Mouse (Mus musculus) ES-Bruce4 (cell line): ENCODE results near the gene Ctsd. TPM values are rescaled to one million over a fixed set of nuclear protein-coding genes. Genes with fewer than 3 reads are reported as not detected.

Experiments used
- H3K27ac ChIP-seq: 2 replicates; pipeline ENCODE4 v1.5.1; 2012; ENCODE audit warnings: low read length, inconsistent platforms; ENCODE audit not compliant: insufficient read depth
- H3K27me3 ChIP-seq: 2 replicates; pipeline ENCODE4 v1.6.1; 2012; ENCODE audit warnings: mild to moderate bottlenecking, low read length, inconsistent platforms; ENCODE audit not compliant: control insufficient read depth, poor library complexity, insufficient read depth, severe bottlenecking
- H3K36me3 ChIP-seq: 2 replicates; pipeline ENCODE4 v1.6.1; 2012; ENCODE audit warnings: inconsistent platforms, mild to moderate bottlenecking, low read length, moderate library complexity; ENCODE audit not compliant: control insufficient read depth, poor library complexity, insufficient read depth, severe bottlenecking
- H3K4me1 ChIP-seq: one replicate; pipeline ENCODE4 v1.8.1; 2011; ENCODE audit warnings: low read length; ENCODE audit not compliant: control insufficient read depth, insufficient read depth
- H3K4me3 ChIP-seq: 2 replicates; pipeline ENCODE4 v1.5.1; 2011; ENCODE audit warnings: low read depth, mild to moderate bottlenecking, low read length
- H3K9ac ChIP-seq: 2 replicates; pipeline ENCODE4 v1.6.1; 2012; ENCODE audit warnings: low read depth, mild to moderate bottlenecking, inconsistent platforms; ENCODE audit not compliant: poor library complexity, severe bottlenecking
- H3K9me3 ChIP-seq: replicated peaks from 2 replicates; pipeline ENCODE4 v1.6.1; 2012; ENCODE audit warnings: mild to moderate bottlenecking, low read length, inconsistent platforms; ENCODE audit not compliant: control insufficient read depth, poor library complexity, insufficient read depth, severe bottlenecking
- CTCF ChIP-seq: IDR thresholded peaks from one replicate; pipeline ENCODE4 v1.8.1; 2011; ENCODE audit warnings: low read depth, low read length
- EP300 ChIP-seq: IDR thresholded peaks from 2 replicates; pipeline ENCODE4 v1.6.1; 2011; ENCODE audit warnings: low read depth, low read length; ENCODE audit not compliant: insufficient read depth
- POLR2A ChIP-seq: IDR thresholded peaks from one replicate; pipeline ENCODE4 v1.8.1; 2011; ENCODE audit warnings: low read length; ENCODE audit not compliant: insufficient read depth
- polyA plus RNA-seq: library from polyadenylated mRNA; stranded (reverse); fragments of >200 nt; gene quantifications from 2 replicates; pipeline ENCODE4 v1.2.4, GENCODE M21; 2011; ENCODE audit warnings: low read depth; ENCODE audit not compliant: missing spikeins, insufficient read depth, insufficient read length

Gene Ctsd
- polyA plus RNA-seq, 1 experiment: 248 TPM

GRCm38 (mm10) chr7:142374413-142375015, 13.3 kb downstream of the Ctsd start:
- Histone ChIP-seq H3K36me3 (peaks cover 20% of the 10 kb centered on the region), H3K27me3 (no peaks in the 10 kb centered on the region), H3K27ac (no peak overlapping the region), H3K9ac (no peak overlapping the region), H3K4me3 (no peak overlapping the region), H3K9me3 (no peaks in the 10 kb centered on the region), H3K4me1 (peaks cover 4% of the 10 kb centered on the region)
- no peak for TF ChIP-seq POLR2A
- no peak for TF ChIP-seq EP300
- TF ChIP-seq CTCF: no peak

- peaks cover 19% of the 10 kb centered on the region for H3K36me3 ChIP-seq
- no peak within 1 kb of the TSS for H3K9ac ChIP-seq
- no peak within 1 kb of the TSS for H3K4me3 ChIP-seq
- H3K4me1 ChIP-seq: peaks cover 4% of the 10 kb centered on the region
- no peak within 1 kb of the TSS for H3K27ac ChIP-seq
- H3K27me3 ChIP-seq: no peaks in the 10 kb centered on the region
- H3K9me3 ChIP-seq: no peaks in the 10 kb centered on the region
- no peak for TF ChIP-seq POLR2A
- TF ChIP-seq EP300: no peak
- TF ChIP-seq CTCF: no peak
Measured at GRCm38 (mm10) chr7:142373641-142374412, 14.0 kb downstream of the Ctsd start, which contains the start of gene Ifitm10. Gene Ifitm10 (minus strand): TSS chr7:142373753.

DNA sequence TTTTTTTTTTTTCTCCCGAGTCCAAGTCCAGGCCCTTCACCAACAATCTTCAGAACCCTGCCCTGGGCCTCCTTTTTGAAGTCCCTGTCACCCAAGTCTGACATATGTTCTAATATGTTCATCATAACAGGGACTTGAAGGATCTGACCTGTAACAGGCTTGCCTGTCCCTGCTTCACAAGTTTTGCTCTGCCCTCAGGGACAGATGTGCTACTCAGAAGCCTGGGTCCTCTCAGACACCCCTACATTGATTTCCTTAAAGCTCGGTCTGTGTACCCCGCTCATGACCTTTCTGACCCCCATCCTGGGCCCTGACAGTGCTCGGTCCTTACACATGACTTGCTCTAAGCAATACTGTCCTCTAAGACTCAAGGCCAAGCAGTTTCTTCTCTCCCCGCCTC, 14.8 kb downstream of the Ctsd start:
- Histone ChIP-seq H3K9me3 (no peaks in the 10 kb centered on the region), H3K4me3 (no peak overlapping the region), H3K27me3 (no peaks in the 10 kb centered on the region), H3K36me3 (peaks cover 17% of the 10 kb centered on the region; the same call in 1 of the 2 replicates), H3K27ac (no peak overlapping the region), H3K4me1 (peaks cover 4% of the 10 kb centered on the region), H3K9ac (no peak overlapping the region)
- TF ChIP-seq CTCF: no peak
- no peak for TF ChIP-seq POLR2A
- no peak for TF ChIP-seq EP300

DNA sequence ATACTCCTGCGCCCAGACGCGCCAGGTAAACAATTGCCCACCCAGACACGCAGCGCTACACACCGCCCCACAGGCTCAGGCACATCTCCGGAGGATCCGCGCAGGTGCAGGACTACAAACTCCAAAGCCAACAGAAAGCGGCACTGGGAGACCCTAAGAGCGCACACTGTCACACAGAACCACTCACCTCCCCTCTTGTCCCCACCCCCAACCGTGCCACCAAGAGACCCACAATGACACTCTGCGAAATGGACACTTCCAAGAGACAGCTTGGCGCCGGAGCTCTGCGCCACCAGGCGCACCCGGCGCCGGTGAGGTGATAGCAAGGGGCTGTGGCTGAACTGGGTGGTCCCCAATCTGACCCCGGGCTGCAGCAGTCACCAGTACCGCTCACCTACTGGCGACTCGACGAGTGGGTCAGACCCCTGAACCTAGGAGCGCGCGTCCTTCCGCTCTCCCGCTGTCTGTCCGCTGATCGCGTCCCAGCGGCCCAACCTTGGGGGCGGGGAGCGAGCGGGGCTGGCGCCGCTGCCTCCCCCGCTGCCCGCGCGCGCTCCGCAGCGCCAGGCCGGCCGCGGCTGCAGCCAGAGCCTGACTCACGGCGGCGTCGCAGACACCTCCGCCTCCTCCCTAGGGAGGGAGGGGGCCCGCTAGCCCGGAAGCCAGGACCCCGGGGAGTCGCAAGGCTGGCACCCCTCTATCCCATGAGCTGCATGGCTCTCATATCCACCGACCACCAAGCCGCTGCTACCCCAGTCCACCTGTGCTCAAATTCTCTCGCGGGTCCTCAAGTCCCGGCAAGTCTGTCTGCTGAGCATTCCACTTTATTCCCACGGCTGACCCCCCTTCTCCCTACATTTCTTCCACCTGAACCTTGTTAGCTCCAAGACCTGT, 15.8 kb downstream of the Ctsd start:
- Histone ChIP-seq H3K4me3 (peak overlapping the region; percentile 65), H3K9me3 (no peaks in the 10 kb centered on the region), H3K27me3 (no peaks in the 10 kb centered on the region), H3K36me3 (peaks cover 7% of the 10 kb centered on the region; the same call in 1 of the 2 replicates), H3K27ac (no peak overlapping the region), H3K4me1 (peaks cover 4% of the 10 kb centered on the region), H3K9ac (peak overlapping the region; percentile 38)
- no peak for TF ChIP-seq EP300
- no peak for TF ChIP-seq POLR2A
- TF ChIP-seq CTCF: no peak

- no peaks in the 10 kb centered on the region for H3K9me3 ChIP-seq
- peaks cover 4% of the 10 kb centered on the region for H3K4me1 ChIP-seq
- no peak overlapping the region for H3K9ac ChIP-seq
- no peak for TF ChIP-seq EP300
- H3K4me3 ChIP-seq: peak overlapping the region; percentile 65
- H3K27me3 ChIP-seq: no peaks in the 10 kb centered on the region
- H3K27ac ChIP-seq: no peak overlapping the region
- H3K36me3 ChIP-seq: peaks cover 1% of the 10 kb centered on the region; the same call in 1 of the 2 replicates
Measured at GRCm38 (mm10) chr7:142371398-142371767, 16.5 kb downstream of the Ctsd start.

DNA sequence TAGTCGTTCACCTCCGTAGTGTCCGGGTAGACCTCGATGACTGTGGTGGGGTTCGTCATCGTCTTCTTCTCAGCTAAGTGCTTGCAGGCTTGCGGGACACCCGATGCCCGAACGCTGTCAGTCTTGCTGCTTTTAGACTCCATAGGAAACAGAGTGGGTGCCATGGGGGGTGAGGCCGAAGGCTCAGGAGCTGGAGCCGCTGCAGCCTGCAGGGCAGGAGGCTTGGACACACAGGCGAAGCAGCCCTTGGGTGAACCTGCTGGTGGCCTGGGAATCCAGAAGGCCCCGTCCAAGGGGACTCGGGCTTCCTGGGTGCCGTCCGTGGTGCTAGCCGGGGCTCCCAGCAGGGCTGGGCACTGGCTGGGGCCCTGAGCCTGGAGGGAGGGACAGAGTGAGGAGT, 16.9 kb downstream of the Ctsd start:
- H3K4me3 ChIP-seq: no peak overlapping the region
- no peak overlapping the region for H3K9ac ChIP-seq
- no peak overlapping the region for H3K27ac ChIP-seq
- TF ChIP-seq POLR2A (no peak), EP300 (no peak), CTCF (no peak)
- H3K36me3 ChIP-seq: no peaks in the 10 kb centered on the region
- H3K9me3 ChIP-seq: no peaks in the 10 kb centered on the region
- peaks cover 4% of the 10 kb centered on the region for H3K4me1 ChIP-seq
- no peaks in the 10 kb centered on the region for H3K27me3 ChIP-seq
